Mouse (Mus musculus) left cerebral cortex, adult 6 months (tissue): ENCODE data around the gene Oca2. TPM values are rescaled to one million over a fixed set of nuclear protein-coding genes. Genes with fewer than 3 reads are reported as not detected.

Experiments used
- long read RNA-seq, 2 experiments: library from polyadenylated mRNA; unstranded; transcript quantifications; one replicate each; pipeline ENCODE4 v2.0.0; 2019 to 2020
- polyA plus RNA-seq: library from polyadenylated mRNA; unstranded; fragments of <200 nt; fragmentation: Nextera tagmentation; gene quantifications from 2 replicates; pipeline ENCODE4 v1.2.3, GENCODE M21; 2021

Oca2 gene
- polyA plus RNA-seq: 0.08 and 0.09 TPM in 2 replicates
- long read RNA-seq, experiment 1, partial matches to known transcripts: 0 of 1 reads
- long read RNA-seq, experiment 1, other reads (novel, unspliced or antisense): 0 of 1 reads
- long read RNA-seq, experiment 2, partial matches to known transcripts: 0 of 1 reads
- long read RNA-seq, experiment 2, other reads (novel, unspliced or antisense): 1 of 1 reads

DNA sequence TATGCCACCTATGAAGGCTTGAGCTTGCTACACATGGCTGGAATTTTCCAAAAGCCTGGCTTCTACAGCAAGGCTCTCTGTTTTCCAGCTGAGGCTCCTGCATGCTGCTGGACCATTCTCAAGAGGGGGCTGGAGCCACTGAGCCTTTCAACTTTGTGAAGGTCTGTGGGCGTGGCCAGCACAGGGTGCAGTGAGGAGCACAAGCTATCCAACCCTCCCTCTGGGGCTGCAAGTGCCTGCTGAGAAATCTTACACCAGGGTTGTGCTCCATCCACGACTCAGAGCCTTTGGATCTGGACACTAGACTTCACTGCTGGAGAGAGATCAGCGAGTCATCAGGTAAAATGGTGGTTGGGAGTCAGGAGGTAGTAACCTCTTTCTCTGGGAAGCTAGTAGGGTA lies at the start of gene Oca2:
Gene Oca2, plus strand, starts transcription at position 218 of the 400 bp plus-strand sequence.

Other genes starting within 250 kb of the Oca2 start
- gene Nipa1, start 219.8 kb upstream of the Oca2 start, polyA plus RNA-seq: 8.6 and 18.2 TPM in 2 replicates
- gene Herc2, start 189.6 kb upstream of the Oca2 start, polyA plus RNA-seq: 10.9 and 17.8 TPM in 2 replicates